Mouse (Mus musculus) cerebral cortex, adult 2 months (tissue): Measurements from ENCODE around the gene Gm10134.

Source experiments
- WGBS: fragments of 180-500 bp; shearing (Covaris S2); methylation state at CpG from one replicate; pipeline ENCODE4 v1.1.7; 2018; 5-methylcytosine and 5-hydroxymethylcytosine counted together

The Gm10134 gene

GRCm38 (mm10) chr2:28505795-28506194 lies at the start of gene Gm10134:
Gene Gm10134 (plus strand): TSS chr2:28506095.
- 82% methylated on average over 3 of the region's 3 CpGs for WGBS

- WGBS: 59% methylated on average over 1 of the region's 1 CpGs
Measured at GRCm38 (mm10) chr2:28456616-28457015, 49.3 kb upstream of the Gm10134 start.

DNA sequence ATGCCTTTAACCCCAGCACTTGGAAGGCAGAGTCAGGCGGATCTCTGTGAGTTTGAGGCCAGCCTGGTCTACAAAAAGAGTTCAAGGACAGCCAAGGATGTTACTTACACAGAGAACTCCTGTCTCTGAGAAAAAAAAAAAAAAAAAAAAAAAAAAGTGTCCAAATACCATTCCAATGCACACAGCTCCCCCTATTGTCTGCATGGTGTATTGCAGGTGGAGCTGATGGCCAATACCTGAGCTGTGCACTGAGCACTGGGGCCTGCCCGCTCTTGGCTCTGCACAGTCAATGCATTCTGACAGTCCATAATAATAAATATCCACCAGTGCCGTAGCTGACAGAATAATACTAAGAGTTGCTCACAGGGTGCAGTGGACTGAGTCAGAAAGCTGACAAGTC lies 42.0 kb upstream of the Gm10134 start:
- 52% methylated on average over 3 of the region's 3 CpGs for WGBS

DNA sequence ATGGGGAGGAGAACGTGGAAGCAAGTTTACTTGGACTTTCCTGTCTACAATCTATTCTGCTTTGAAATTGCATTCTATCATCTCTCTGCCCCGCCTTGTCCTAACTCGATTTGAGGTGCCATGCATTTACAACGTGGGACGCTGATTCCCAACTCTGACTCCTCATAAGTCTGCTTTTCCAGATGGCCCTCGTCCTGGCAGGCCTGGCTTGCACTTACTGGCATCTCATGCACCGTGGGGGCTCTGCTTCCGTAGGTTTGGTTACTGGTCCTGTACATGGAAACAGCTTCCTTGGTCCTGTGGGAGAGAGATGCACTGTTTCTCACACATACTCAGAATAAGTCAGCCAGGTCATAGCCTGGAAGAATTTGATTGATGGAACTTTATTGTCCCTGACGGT lies 41.0 kb upstream of the Gm10134 start:
- WGBS: 86% methylated on average over 9 of the region's 9 CpGs

GRCm38 (mm10) chr2:28465836-28466518 lies 39.9 kb upstream of the Gm10134 start, which contains the start of gene 1700007K13Rik:
Gene 1700007K13Rik (minus strand): TSS chr2:28466332.
- WGBS: 9% methylated on average over 25 of the region's 25 CpGs

DNA sequence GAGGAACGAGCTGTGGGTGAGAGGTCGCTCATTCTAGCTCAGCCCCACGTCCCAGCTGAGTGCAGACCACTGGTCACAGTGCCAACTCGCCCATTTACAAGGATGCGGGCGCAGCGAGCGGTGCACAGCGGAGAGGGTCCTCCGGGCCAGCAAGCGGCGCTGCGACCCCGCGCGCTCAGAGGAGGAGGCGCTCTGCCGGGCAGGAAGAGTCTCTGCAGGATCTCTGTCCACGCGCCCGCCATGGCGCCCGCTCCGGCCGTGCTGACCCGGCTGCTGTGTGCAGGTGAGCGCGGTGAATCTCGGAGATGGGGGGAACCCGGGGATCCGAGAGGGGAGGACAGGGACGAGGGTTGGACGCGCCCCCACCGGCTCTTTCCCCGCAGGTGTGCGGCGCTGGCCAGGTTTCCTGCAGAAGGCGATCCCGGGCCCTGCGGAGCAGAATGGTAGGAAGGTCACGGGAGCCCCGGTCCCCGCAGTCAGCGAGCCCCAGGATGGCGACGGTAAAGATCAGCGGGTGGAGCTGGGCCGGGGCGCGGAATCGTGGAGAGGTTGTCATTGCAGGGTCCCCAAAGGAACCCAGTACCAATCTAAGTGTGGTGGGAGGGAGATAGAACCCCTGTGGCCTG lies 37.9 kb upstream of the Gm10134 start, which contains the start of gene Mrps2:
TSS of gene Mrps2 (plus strand) at position 207 of the 626 bp plus-strand sequence.
- WGBS: under 1% methylated on average over 52 of the region's 52 CpGs

- 51% methylated on average over 18 of the region's 18 CpGs for WGBS
Measured at GRCm38 (mm10) chr2:28468486-28469225, 37.2 kb upstream of the Gm10134 start.

DNA sequence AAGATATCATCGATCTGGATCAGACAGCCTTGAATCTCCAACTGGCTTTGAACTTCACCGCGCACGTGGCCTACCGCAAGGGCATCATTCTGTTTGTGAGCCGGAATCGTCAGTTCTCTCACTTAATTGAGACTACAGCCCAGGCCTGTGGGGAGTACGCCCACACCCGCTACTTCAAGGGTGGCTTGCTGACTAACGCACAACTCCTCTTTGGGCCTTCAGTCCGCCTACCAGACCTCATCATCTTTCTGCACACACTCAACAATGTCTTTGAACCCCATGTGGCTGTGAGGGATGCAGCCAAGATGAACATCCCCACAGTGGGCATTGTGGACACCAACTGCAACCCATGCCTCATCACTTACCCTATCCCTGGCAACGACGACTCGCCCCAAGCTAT lies 36.4 kb upstream of the Gm10134 start:
- WGBS: 95% methylated on average over 14 of the region's 14 CpGs

DNA sequence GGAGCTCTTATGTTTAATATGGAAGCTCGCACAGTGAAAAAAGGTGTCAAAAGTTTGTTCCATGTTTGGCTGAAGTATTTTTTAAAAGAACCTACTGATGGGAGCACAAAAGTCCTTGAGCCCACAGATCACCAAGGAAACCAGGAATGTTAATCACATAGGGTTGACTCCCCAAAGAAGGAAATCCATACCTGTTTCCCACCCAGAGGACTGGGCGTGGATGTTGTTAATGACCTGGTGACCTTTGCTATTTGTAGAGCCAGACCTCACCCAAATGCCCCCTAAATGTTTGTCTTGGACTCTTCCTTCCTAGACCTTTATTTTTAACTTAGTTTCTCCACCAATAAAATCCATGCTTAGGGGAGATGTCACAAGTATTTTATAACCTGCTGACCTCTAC lies 35.3 kb upstream of the Gm10134 start:
- 87% methylated on average over 2 of the region's 2 CpGs for WGBS

DNA sequence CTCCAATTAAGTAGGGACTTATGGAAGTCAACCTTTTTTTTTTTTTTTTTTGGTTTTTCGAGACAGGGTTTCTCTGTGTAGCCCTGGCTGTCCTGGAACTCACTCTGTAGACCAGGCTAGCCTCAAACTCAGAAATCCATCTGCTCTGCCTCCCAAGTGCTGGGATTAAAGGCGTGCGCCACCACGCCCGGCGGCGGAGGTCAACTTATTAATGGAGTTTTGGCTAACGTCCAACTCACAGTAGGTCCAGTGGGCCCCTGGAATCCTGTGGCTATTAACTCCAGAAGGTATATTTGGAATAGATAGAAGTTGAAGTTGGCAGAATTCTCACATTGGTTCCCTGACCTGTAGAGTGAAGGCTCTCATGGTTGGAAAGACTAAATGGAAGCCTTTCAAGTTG lies 33.9 kb upstream of the Gm10134 start:
- WGBS: 95% methylated on average over 8 of the region's 8 CpGs

DNA sequence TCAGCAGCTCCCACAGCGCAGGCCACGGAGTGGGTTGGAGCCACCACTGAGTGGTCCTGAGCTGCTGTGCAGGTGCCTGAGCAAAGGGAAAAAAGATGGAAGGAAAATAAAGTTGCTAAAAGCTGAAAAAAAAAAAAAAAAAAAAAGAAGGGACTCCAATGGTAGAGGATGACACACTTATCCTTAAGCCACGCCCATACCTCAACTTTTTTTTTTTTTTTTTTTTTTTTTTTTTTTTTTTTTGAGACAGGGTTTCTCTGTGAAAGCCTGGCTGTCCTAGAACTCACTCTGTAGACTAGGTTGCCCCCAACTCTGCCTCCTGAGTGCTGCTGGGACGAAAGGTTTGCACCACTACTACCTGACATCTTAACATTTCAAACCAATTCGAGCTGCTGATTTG lies 27.9 kb upstream of the Gm10134 start:
- WGBS: 94% methylated on average over 5 of the region's 5 CpGs

DNA sequence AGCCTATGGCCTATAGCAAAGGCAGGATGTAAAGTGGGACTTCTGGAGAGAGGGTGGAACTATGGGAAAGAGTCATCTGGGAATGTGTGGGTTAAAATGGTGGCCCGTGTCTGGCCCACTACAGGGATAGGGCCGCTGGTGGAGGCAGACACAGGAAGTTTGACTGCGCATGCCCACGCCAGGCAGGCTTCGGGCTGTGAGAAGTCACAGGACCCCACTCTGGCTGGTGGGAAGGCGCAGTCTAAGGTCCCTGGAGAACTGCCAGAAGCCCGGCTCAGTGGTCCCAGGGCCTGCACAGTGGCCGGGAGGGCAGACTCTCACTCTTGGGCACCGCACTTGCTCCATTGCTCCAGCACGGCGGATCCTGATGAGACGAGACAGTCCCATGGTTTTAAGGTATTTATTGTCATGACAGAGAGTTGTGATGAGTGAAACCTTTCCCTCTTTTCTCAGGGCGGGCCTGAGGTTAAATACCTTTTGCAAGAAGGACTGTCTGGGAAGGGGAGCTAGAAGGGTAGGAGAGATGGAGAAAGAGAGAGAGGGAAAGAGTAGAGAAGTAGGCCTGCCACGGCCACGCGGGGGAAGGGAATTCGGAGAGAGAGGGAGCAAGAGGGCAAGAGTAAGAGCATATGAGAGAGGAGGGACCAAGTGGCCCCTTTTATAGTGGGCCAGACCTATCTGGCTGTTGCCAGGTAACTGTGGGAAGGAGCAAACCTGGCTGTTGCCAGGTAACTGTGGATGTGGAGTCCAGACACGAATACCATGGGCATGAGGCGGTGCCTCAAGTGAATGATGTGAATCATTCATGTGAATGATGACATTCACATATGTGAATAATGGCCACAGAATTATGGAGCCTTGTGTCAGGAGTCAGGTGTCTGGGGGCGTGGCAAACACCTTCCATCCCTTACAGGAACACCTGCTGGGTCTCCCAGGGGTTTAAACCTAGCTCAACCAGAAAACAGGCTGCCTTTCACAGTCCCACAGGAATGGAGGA lies 26.4 kb upstream of the Gm10134 start:
- 83% methylated on average over 20 of the region's 20 CpGs for WGBS

GRCm38 (mm10) chr2:28483861-28484260 lies 22.0 kb upstream of the Gm10134 start:
- 70% methylated on average over 2 of the region's 2 CpGs for WGBS

- WGBS: 69% methylated on average over 2 of the region's 2 CpGs
Measured at GRCm38 (mm10) chr2:28494521-28494920, 11.4 kb upstream of the Gm10134 start.

DNA sequence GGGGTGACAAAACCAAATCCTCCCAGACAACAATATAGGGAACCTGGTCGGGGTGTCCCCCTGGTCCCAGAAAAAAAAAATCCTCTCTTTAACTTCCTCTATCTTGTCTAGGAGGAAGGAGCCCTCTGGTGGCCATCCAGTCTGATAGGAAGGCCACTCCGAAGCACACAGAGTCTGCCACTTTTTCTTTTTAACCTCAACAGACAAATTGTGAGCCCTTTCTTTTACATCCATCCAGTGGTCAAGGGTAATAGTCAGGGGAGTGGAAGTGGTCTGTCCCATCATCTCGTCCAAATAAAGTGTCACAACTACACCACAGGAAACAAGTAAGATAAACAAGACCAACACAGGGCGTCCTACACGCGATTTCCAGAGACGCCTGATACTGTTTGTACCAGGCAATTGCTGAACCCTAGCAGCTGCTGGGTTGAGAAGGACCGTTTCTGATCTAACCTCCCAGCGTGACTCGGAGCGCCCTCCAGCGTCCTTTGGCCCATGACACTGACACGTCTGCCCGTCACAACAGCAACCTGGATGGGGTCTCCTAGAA lies 10.6 kb upstream of the Gm10134 start:
- WGBS: 72% methylated on average over 14 of the region's 14 CpGs

GRCm38 (mm10) chr2:28495801-28496595 lies 9.9 kb upstream of the Gm10134 start:
- WGBS: 85% methylated on average over 16 of the region's 16 CpGs

DNA sequence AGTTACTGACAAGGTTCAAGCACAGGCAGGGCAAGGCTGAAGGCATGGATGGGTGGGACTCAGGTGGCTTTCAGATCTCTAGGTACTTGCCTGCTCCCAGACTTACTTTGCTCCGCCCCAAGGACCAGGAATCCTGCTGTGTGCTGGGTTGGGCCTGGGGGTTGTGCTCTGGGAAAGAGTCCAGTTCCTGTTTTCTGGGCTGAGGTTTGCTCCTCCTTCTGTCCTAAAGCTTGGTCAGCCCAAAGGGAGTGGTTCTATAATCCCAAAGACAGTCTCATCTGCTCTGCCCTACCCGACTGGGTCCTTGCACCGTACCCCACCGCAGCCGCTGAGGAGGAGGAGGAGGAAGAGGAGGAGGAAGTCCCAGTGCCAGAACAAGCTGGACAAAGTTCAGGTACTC lies 9.2 kb upstream of the Gm10134 start, which contains the start of gene Gbgt1:
TSS of gene Gbgt1 (plus strand) at position 221 of the 400 bp plus-strand sequence.
- 74% methylated on average over 5 of the region's 5 CpGs for WGBS

GRCm38 (mm10) chr2:28497561-28497960 lies 8.3 kb upstream of the Gm10134 start:
- 89% methylated on average over 5 of the region's 5 CpGs for WGBS

DNA sequence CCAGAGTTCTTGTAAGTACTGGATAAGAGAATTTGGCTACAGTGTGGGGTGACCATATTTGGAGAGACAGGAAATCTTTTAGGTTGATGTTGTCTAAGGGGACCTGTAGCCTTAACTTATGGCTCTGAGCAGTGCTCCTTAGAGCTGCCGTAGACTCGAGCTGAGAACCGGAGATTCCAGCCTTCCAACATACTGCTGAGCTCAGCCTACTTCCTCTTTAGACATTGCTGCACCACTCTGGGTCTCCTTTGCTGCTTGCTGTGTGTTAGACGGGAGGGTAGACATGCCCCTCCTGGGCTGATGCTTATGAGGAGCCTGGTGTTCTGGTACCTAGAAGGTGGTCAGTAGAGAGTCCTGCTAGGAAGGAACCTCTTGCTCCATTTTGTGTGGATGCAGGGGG lies 7.5 kb upstream of the Gm10134 start:
- WGBS: 85% methylated on average over 4 of the region's 4 CpGs

- 84% methylated on average over 10 of the region's 10 CpGs for WGBS
Measured at GRCm38 (mm10) chr2:28502987-28503386, 2.9 kb upstream of the Gm10134 start.
